Mouse (Mus musculus) heart, adult 2 months (tissue): ENCODE measurements at regions not wholly inside any gene's neighbourhood (a gene's known extent, or its start where the extent isn't known, plus 50 kb on each side); places are given as distances from the start of the nearest gene placed in this dataset.

Experiments
- CTCF ChIP-seq: fragments of 200-600 bp; IDR thresholded peaks from 2 replicates; pipeline ENCODE4 v1.8.1; 2022; ENCODE audit warnings: antibody characterized with exemption, mild to moderate bottlenecking, moderate library complexity
- POLR2A ChIP-seq: fragments of 200-500 bp; IDR thresholded peaks from 2 replicates; pipeline ENCODE4 v1.6.1; 2011; ENCODE audit warnings: mild to moderate bottlenecking, low read depth, low read length, control low read depth; ENCODE audit not compliant: insufficient read depth

GRCm38 (mm10) chr16:12956416-12956815, 153.1 kb upstream of the Ercc4 start:
- no peak for TF ChIP-seq CTCF
- TF ChIP-seq POLR2A = no peak
